Mouse (Mus musculus): ENCODE data around the gene Gng2.

Gng2 gene

GRCm38 (mm10) chr14:19860281-19860680 is 117.1 kb downstream of the Gng2 start:
- no peak for ATAC-seq (ENCODE audit: low TSS enrichment)

DNA sequence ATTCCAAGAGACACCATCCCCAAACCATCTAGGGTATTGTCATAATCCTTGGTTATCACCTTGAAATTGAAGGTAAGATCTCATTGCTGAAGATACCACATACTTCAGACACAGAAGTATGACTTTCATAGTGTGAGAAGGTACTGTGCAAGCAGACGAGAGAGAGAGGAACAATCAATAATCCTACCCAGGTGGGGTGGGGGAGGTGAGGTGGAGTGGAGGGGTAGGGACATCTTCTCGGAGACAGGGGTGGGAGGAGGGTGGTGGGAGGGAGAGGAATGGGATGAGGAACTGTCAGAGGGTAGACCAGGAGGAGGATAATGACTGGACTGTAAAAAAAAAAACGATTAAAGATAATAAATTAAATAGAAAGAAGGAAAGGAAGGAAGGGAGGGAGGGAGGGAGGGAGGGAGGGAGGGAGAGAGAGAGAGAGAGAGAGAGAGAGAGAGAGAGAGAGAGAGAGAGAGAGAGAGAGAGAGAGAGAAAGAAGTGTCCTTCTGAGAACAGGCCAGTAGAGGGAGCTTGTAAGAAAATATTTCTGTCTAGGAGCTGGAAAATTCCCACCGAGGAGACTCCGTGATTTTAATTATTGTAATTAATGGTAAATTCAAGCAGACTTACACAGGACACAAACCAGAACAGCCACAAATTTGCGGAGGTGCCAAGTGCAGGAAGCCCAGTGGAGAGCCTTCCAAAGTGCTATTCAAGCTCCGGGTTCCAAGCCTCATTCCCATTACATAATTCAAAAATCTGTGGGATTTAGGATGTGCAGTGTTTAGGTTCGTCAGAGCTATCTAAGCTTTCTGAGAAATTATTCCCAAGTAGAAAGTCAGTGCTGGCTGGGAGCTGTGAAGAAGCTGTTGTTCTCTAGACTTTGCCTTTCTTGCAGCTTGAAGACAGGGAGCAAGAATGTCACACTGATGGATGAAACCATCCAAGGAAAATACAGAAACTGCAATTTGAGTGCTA is 118.3 kb downstream of the Gng2 start:
- ATAC-seq (ENCODE audit: low TSS enrichment) = peak; percentile 92

DNA sequence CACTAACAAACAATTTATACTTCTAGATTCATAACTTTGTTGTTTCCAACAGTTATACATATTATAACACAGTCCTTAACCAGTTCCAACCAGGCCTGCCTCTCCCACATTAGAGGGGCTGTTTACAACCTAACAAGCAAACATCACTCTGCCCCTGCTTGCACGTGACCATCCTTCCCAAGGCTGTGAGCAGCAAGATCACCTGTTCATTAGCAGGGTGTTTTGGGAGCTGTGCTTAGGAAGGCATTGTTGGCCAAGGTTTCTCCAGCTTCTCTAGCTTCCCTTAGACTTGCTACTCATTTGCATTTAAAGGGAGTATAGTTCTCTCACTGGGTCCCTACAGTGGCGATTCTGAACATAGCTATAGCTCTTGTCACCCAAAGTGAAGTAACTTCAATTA is 119.1 kb downstream of the Gng2 start:
- no peak for ATAC-seq (ENCODE audit: low TSS enrichment)

DNA sequence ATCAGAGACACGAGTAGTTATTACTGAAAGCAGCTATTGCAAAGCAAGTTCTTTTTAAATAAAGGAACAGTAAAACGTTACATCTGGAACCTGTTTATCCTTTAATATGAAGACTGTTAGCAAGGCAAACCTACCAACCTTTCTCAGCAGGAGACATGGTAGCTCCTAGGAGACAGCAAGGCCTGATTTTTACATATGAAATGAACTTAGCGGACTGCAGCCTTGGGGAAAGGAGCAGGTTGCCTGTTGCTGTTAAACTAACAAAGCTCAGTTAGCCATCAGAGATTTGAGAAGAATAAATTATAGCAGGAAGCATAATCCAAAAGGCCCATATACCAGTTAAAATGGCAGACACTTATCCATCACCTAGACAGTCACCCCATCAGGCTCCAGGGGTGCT is 124.0 kb downstream of the Gng2 start:
- no peak for ATAC-seq (ENCODE audit: low TSS enrichment)

DNA sequence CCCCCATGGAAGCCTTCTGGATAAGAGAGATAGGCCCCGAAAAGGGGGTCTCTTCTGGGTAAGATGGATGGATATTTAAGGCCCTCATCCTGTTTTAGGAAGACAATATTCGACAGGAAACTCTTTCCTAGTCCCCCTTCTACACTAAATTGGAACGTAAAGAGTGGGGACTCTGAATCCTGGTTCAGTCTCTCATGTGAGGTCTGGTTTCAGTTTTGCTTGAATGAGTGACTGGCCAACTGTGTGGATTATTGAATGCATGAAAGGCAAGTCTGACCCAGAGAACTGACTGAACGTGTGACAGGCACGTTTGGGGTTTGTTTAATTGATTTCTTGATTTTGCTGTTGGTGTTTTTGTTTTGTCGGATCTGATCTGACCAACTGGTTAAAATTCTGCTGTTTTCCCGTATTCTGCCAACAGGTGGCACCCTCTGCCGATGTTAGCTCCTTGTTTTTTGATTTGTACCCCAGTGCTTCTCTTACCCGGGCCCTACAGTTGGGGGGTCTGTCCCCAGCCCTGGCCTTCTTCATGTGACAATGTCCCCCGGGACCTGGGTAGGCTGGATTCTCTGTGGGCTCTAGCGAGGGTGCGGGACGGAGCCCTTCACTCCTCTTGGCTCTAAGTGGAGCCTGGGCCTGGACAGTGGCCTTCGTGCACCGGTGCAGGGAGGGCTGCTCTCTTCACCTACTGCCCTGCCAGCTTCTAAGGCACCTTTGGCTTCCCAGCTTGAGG is 137.7 kb downstream of the Gng2 start:
- ATAC-seq (ENCODE audit: low TSS enrichment) = peak; percentile 74

GRCm38 (mm10) chr14:19836289-19836688 is 141.1 kb downstream of the Gng2 start:
- no peak for ATAC-seq (ENCODE audit: low TSS enrichment)

GRCm38 (mm10) chr14:19825481-19825880 is 151.9 kb downstream of the Gng2 start:
- no peak for ATAC-seq (ENCODE audit: low TSS enrichment)

- ATAC-seq (ENCODE audit: low TSS enrichment) = peak; percentile 100
Measured at GRCm38 (mm10) chr14:19823321-19824142, 153.9 kb downstream of the Gng2 start, which contains the start of gene Rtraf. Gene Rtraf, minus strand, starts transcription at chr14:19823824.
